Mouse (Mus musculus) R1 (cell line): ENCODE results near the gene Fam111a.

ENCODE experiments used
- DNase-seq: peaks from one replicate; pipeline ENCODE4 v3.0.0-alpha.2; 2018; ENCODE audit warnings: low read depth, low spot score

Gene Fam111a

DNA sequence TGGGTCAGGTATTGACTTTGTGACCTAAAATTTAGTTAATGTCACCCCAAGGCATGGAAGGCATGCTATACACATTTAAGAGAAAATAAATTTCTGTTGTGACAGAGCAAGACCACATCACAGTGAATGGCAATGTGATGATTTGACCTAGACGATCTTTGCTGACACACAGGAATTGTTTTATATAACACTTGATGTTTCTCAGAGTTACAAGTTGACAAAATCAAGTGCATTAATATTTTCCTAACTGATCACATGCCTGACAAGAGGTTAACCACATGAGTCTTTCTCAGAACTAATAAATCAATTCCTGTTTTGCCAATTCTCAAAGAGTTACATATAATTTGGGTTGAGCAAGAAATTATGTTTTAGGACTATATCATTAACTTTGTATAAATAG is 68.1 kb downstream of the Fam111a start:
- no peak for DNase-seq

DNA sequence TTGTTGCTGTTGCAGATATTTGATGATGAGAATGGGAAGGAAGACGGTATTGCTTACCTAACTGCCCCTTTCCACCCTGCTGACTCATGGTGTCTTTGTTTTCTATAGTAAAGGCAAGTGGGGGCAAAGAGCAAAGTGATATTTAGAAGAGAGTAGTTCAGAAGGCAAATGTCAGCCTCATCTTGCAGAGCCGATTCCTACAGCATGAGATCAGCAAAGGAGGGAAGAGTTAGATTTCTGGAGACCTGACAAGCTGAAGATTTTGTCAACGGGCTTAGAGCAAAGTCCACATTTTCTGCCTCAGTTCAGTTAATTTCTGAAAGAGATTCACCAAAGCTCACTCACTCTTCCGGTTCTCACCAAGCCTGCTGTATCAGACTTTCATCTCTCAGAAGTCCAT is 87.6 kb downstream of the Fam111a start, which contains the start of gene Glyat:
Gene Glyat (plus strand): TSS at position 133 of the 400 bp plus-strand sequence.
- DNase-seq = no peak

DNA sequence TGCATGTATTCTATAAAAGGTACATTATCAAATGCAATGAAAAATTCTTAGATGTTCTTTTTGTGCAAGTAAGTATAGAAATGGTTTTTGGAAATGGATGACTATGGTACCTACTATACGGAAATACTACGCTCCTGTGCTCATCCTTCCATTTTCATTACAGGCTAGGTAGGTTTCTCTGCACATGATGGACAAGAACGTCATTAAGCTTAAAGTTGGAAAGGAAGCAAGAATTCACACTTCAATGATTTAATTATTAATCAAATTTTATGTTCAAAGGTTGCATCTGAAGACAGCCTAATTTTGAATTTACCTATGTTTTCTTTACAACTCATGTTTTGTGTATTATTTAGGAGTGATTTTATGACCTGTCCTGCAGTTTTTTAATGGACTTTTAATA is 88.7 kb downstream of the Fam111a start:
- no peak for DNase-seq

DNA sequence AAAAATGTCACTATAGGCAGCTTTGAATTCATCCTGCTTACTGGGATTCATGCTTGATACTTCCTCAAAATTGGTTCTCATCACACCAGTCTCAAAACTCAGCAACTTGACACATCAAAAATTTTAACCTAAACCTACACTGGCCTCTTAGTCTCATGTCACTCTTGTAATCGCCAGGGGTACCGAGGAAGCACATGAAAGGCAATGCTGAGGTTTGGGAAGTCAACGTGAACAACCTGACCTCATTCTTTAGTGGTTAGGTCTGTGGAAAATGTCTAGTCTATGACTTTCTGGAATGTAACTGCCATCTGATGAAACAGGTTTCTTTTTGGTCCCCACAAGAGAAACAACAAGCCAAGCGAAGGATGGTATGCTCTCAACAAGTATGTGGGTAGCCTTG is 89.4 kb downstream of the Fam111a start:
- no peak for DNase-seq

- no peak for DNase-seq
These were observed 91.3 kb downstream of the Fam111a start for GRCm38 (mm10) chr19:12636863-12637262.

DNA sequence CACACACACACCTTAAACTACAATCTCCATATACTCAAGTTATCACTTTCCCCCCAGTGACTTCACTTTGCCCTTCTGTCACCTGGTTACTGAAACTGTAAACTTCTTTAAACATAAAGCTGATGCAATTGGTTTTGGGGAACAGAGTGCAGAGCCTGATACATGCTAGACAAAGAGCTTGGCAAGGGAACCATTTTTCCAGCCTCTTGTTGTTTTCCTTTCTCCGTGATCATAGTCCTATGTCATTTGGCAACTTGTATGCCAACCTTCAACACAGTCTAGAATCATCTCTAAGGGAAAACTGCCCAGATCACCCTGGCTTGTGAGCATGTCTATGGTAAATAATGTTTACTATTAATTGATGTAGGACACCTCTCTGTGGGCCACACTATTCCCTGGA is 92.5 kb downstream of the Fam111a start:
- DNase-seq = no peak
